Mouse (Mus musculus) left cerebral cortex, postnatal 25 days (tissue): Measurements from ENCODE around the gene Zfp652. TPM values are rescaled to one million over a fixed set of nuclear protein-coding genes. Genes with fewer than 3 reads are reported as not detected.
"Not testable (repeated sequence)": the region's sequence is repeated elsewhere in the genome, so short reads cannot be mapped to it uniquely, and the experiment has no call there.

Experiments
- DNase-seq, 2 experiments: peaks; one replicate each; pipeline ENCODE4 v3.0.0; 2022; ENCODE audit warnings: low spot score in 2 of 2, mixed read lengths in 1 of 2
- intact Hi-C: fragments of 180-260 bp; cut with DNase I; formaldehyde crosslinking; loops from one replicate; pipeline ENCODE4 v1.15.1; 2025
- total RNA-seq, 2 experiments: library from RNA; stranded (reverse); gene quantifications; 2 replicates each; pipeline ENCODE4 v1.2.3; 2021

The Zfp652 gene
- total RNA-seq, 2 experiments from 2014 or later: 38.7 to 44.2 TPM

DNA sequence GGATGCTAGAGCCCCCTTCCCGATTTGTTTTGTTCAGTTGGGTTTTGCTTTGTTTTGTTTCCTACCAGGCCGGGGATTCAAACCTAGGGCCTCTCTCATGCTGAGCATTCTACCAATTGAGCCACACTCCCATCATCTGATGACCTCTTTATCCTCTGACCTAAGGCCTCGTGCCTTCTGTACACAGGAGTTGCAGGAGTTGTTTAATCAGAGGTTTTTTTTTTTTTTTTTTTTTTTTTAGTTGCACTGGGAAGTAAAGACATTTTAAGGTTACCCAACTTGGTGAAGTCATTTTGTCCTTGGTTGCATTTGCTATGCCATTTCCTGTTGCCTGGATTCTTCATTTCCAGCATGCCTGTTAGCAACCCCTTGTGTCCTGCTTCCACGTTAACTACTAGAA, 157.0 kb downstream of the Zfp652 start:
- intact Hi-C loops: no loop called here

DNA sequence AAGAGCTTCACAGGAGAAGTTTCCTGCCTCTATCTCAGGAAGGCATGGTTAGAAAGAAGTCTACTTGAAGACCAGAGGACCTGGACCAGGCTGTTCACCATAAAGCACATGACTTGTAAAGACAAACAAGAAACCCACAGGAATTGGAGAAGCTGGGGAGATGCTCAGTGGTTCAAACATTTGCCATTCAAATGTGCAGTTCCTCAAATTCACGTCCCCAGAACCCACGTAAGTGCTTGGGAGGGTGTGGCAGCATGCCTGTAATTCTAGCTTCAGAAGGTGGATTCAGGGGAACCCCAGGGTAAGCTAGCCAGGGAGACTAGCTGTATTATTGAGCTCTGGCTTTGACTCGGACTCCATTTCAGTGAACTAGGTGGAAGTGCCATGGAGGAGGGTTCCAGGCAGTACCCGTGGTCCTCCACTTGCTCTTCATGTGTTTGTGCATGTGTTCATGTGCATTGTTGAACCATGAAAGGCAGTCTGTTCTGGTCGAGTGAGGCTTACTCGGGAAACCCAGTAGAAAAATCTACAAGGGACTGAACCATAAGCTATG, 157.5 kb downstream of the Zfp652 start:
- intact Hi-C loops: no loop called here

More for the DNA sequence above, 157.0 kb downstream of the Zfp652 start:
- no peak for DNase-seq

GRCm38 (mm10) chr11:95875804-95876203, 163.3 kb downstream of the Zfp652 start:
- intact Hi-C loops: loop anchor here (5.0 kb wide), 1 partner anchor 101 kb away; no protein-coding TSS in a partner anchor
- no peak for DNase-seq

More for the DNA sequence above, 157.5 kb downstream of the Zfp652 start:
- no peak for DNase-seq

DNA sequence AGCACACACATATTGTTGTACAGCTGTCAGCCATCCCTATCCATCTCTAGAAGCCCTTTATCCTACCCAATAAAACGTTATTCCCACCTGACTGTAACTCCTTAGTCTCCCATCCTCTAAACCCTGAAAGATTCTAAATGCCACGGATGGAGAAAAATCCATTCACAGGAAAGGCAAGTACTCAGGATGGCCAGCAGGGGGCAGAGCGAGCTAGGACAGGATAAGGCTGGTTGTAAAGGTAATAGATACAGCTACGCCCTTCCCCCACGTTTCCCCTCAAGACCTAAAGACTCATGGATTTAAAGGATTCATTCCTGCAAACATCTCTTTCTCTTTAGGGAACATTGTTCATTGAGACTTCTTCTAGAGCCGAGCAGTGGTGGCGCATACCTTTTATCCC, 163.8 kb downstream of the Zfp652 start:
- DNase-seq: peak; percentile 25 to 32
- intact Hi-C loops: loop anchor here (5.0 kb wide), 1 partner anchor 101 kb away; no protein-coding TSS in a partner anchor

- not testable (repeated sequence) for DNase-seq
These were observed 167.4 kb downstream of the Zfp652 start for GRCm38 (mm10) chr11:95879861-95880260.

More at GRCm38 (mm10) chr11:95879861-95880260, 167.4 kb downstream of the Zfp652 start:
- intact Hi-C loops: loop anchor here (5.0 kb wide), 1 partner anchor 97 kb away; no protein-coding TSS in a partner anchor

Other genes with a start within 250 kb of the Zfp652 start
- gene Nxph3, start 198.1 kb upstream of the Zfp652 start, total RNA-seq: 10 to 100 TPM; 20.5 to 35.2 TPM
- gene Ngfr, start 124.9 kb upstream of the Zfp652 start, total RNA-seq: 1 to 10 TPM; 1.1 to 1.7 TPM
- gene Phb, start 45.7 kb upstream of the Zfp652 start, total RNA-seq: 10 to 100 TPM; 80.2 to 81.4 TPM
- 1 to 10 TPM in 1 of 2 experiments, under 1 TPM in 1; 0.73 to 1.9 TPM for gene B130006D01Rik, start 10.9 kb downstream of the Zfp652 start, total RNA-seq
- 10 to 100 TPM; 69.9 to 71.8 TPM for gene Phospho1, start 111.8 kb downstream of the Zfp652 start, total RNA-seq
- gene Gngt2, start 124.5 kb downstream of the Zfp652 start, total RNA-seq: 1 to 10 TPM; 2.6 to 3.2 TPM
- gene Abi3, start 129.8 kb downstream of the Zfp652 start, total RNA-seq: 1 to 10 TPM; 6.4 to 6.5 TPM
- gene B4galnt2, start 202.2 kb downstream of the Zfp652 start, total RNA-seq: not detected